Mouse (Mus musculus): ENCODE measurements around the gene Fgfr2. TPM values are rescaled to one million over a fixed set of nuclear protein-coding genes. Genes with fewer than 3 reads are reported as not detected.

The Fgfr2 gene
- polyA plus RNA-seq, 1 experiment from 2014 or later: 81.1 TPM

DNA sequence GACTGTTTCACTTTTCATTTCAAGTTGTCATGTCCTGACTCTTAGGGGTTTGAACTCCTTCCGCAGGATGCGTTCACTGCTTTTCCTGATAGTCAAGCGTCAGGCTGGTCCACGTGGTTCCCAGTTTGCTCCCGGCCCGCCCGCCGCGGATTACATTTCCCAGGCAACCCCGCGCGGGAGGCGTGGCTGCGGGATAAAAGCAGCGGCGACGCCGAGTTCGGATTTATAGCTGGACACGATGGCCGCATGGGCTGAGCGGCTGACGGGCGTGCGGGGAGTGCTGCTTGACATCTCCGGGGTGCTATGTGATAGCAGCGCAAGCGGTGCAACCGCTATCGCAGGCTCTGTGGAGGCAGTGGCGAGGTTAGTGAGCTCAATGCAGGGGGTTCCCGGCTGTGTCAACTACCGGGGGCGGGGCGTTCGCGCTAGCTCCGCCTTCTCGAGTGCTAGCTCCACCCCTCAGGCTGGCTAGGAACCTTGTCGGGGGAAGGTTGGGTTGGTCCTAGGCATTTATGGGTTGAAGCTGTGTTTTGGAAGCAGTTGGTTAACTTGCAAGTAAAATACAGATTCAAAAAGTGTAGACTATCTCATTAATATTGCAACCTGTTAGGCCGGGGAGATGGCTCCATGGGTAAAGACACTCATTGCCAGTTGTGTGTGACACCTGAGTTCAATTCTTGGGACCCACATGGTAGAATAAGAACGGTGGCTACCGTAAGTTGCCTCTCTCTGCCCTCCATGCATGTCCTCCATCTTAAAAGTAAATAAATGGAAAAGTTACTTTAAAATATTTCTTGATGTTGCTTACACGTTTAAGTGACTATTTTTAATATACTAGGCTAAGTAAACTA lies 512.5 kb downstream of the Fgfr2 start, which contains the start of gene Lhpp:
Gene Lhpp (plus strand): TSS at position 171 of the 851 bp plus-strand sequence.
- peak within 1 kb of the TSS; percentile 75 for H3K4me2 ChIP-seq (replicated peaks)
- peaks cover 22% of the 10 kb centered on the region for H3K27me3 ChIP-seq
- H3K36me3 ChIP-seq: no peaks in the 10 kb centered on the region
- H3K4me1 ChIP-seq: peaks cover 9% of the 10 kb centered on the region; the same call in 1 of the 2 replicates
- 8% methylated on average over 44 of the region's 44 CpGs for WGBS
- peak within 1 kb of the TSS; percentile 52; the same call in 1 of the 2 replicates for H3K9ac ChIP-seq
- no peak within 1 kb of the TSS for H3K27ac ChIP-seq
- peak within 1 kb of the TSS; percentile 54 for H3K4me3 ChIP-seq
- H3K9me3 ChIP-seq (replicated peaks): no peaks in the 10 kb centered on the region
- ATAC-seq (ENCODE audit: low FRiP score): peak; percentile 74

DNA sequence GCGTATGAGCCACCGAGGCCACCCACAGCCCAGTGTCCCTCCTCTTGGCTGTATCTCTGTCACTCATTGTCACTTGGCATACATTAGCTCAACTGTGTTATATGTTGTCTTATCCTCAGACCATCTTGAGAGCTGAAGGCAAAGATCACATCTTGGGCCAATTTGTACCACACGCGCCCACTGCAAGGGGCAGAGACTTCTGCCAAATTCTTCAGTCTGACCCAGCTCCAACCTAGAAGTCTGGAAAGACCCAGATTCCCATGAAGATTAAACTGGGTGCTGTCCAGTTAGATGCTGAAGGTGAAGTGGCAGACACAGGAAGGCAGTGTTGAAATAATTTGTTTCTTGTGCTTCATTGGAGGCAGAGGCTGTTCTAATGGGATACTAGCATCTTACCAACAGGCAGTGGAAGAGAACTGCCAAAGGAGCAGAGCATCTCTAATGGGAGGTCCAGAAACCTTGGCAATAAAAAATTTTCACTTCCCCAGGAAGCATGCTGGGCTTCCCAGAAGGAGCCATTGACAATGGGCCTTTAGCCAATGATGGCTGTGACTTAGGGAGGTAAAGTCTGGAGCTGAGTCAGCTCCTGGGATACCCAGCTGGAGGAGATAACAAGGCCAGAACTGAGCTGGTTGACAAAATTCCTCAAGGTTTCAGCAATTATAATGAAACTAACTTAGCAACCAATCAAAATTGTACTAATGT lies 514.7 kb downstream of the Fgfr2 start:
- ATAC-seq (ENCODE audit: low FRiP score): no peak
- 90% methylated on average over 4 of the region's 4 CpGs for WGBS
- no peak overlapping the region for H3K9ac ChIP-seq
- no peaks in the 10 kb centered on the region for H3K9me3 ChIP-seq (replicated peaks)
- no peaks in the 10 kb centered on the region for H3K36me3 ChIP-seq
- peaks cover 25% of the 10 kb centered on the region; the same call in 1 of the 2 replicates for H3K27me3 ChIP-seq
- H3K4me2 ChIP-seq (replicated peaks): no peak overlapping the region
- no peak overlapping the region for H3K27ac ChIP-seq
- 0 out of 2 replicates have a peak, but pooled peaks cover 5% of the 10 kb centered on the region for H3K4me1 ChIP-seq
- H3K4me3 ChIP-seq: no peak overlapping the region

DNA sequence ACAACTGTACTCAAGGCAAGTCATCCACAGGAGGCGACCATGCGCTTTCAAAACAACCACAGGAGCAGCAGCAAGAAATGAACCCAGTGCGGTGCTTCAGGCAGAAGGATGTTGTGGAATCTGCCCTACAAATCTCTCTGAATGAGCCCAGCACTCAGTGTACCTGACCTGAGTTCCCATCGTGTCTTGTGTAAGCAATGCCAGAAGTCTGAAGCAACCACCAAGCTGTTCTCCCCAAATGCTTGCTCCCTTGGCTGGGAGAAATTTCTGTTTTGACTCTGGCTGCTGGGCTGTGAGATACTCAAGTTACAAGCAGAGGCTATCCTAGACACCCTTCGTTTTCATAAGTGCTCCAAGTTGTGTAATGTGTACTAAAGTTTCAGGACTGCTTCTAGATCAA lies 517.5 kb downstream of the Fgfr2 start:
- Histone ChIP-seq H3K4me1 (peaks cover 10% of the 10 kb centered on the region), H3K9ac (no peak overlapping the region), H3K9me3 (replicated peaks) (no peaks in the 10 kb centered on the region), H3K4me3 (no peak overlapping the region), H3K27ac (no peak overlapping the region), H3K27me3 (peaks cover 52% of the 10 kb centered on the region), H3K4me2 (replicated peaks) (no peak overlapping the region), H3K36me3 (no peaks in the 10 kb centered on the region)
- WGBS: 56% methylated on average over 5 of the region's 5 CpGs
- ATAC-seq (ENCODE audit: low FRiP score): no peak

DNA sequence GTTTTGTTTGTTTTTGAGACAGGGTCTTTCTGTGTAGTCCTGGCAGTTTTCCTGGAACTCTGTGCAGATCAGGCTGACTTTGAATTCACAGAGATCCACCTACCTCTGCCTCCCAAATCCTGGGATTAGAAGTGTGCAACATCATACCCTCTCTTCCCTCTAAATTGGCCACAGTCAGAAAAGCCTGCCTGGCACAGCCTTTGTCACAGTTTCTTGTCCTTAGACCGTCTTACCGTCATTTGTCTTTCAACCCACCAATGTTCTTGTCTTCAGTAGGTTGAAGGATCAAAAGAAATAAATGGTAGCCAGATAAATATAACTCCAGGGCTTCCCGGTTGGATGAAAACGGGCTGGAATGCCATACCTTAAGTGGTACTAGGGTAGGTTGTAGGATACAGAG lies 518.4 kb downstream of the Fgfr2 start:
- 90% methylated on average over 4 of the region's 4 CpGs for WGBS
- no peak for ATAC-seq (ENCODE audit: low FRiP score)
- H3K4me2 ChIP-seq (replicated peaks): no peak overlapping the region
- no peak overlapping the region for H3K27ac ChIP-seq
- no peaks in the 10 kb centered on the region for H3K9me3 ChIP-seq (replicated peaks)
- H3K4me3 ChIP-seq: no peak overlapping the region
- peaks cover 61% of the 10 kb centered on the region for H3K27me3 ChIP-seq
- H3K9ac ChIP-seq: no peak overlapping the region
- H3K36me3 ChIP-seq: no peaks in the 10 kb centered on the region
- H3K4me1 ChIP-seq: peaks cover 14% of the 10 kb centered on the region

DNA sequence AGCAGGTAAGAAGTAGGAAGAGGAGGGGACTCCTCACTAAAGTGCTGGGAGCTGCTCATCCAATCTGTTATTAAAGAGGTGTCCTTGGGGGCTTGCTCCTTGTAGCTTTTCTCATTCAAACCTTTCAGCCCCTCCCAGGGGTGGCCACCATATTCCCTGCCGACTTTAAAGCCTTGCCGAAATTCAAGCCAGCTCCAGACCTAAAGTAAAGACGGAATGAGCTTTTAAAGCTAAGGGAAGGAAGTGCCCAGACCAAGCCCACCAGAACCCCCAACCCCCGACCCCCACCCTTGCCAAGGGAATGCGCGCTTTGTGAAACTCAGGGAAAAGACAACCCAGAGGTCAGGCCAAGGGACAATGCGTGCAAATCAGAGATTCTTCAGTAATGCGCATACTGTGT lies 522.2 kb downstream of the Fgfr2 start:
- Histone ChIP-seq H3K4me3 (no peak overlapping the region), H3K36me3 (no peaks in the 10 kb centered on the region), H3K27me3 (peaks cover 83% of the 10 kb centered on the region), H3K9me3 (replicated peaks) (no peaks in the 10 kb centered on the region), H3K27ac (no peak overlapping the region), H3K4me2 (replicated peaks) (no peak overlapping the region), H3K9ac (no peak overlapping the region), H3K4me1 (peaks cover 34% of the 10 kb centered on the region)
- WGBS: 11% methylated on average over 8 of the region's 8 CpGs
- ATAC-seq (ENCODE audit: low FRiP score): no peak

DNA sequence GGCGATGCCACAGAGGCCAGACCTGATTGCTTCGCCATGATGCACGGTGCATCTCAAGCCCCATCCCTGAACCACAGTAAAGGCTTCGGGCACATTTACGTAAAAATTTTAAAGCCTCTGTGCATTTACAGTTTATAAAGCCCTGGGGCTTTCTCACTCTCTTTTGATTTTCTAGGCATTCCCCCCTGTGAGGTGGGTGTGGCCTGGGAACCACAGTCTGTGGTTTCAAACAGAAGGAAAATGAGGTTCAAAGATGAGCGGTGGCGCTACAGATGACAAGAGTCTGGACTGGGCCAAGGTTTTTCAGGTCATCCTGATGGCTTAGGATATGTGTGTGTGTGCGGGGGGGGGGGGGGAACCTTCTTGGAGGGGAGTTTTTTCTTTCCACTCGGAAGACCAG lies 523.1 kb downstream of the Fgfr2 start:
- H3K4me3 ChIP-seq: peak overlapping the region; percentile 37
- H3K36me3 ChIP-seq: no peaks in the 10 kb centered on the region
- H3K9ac ChIP-seq: no peak overlapping the region
- H3K4me2 ChIP-seq (replicated peaks): peak overlapping the region; percentile 76
- ATAC-seq (ENCODE audit: low FRiP score): no peak
- H3K27me3 ChIP-seq: peaks cover 88% of the 10 kb centered on the region
- WGBS: under 1% methylated on average over 9 of the region's 9 CpGs
- H3K27ac ChIP-seq: no peak overlapping the region
- H3K9me3 ChIP-seq (replicated peaks): no peaks in the 10 kb centered on the region
- peaks cover 34% of the 10 kb centered on the region for H3K4me1 ChIP-seq

DNA sequence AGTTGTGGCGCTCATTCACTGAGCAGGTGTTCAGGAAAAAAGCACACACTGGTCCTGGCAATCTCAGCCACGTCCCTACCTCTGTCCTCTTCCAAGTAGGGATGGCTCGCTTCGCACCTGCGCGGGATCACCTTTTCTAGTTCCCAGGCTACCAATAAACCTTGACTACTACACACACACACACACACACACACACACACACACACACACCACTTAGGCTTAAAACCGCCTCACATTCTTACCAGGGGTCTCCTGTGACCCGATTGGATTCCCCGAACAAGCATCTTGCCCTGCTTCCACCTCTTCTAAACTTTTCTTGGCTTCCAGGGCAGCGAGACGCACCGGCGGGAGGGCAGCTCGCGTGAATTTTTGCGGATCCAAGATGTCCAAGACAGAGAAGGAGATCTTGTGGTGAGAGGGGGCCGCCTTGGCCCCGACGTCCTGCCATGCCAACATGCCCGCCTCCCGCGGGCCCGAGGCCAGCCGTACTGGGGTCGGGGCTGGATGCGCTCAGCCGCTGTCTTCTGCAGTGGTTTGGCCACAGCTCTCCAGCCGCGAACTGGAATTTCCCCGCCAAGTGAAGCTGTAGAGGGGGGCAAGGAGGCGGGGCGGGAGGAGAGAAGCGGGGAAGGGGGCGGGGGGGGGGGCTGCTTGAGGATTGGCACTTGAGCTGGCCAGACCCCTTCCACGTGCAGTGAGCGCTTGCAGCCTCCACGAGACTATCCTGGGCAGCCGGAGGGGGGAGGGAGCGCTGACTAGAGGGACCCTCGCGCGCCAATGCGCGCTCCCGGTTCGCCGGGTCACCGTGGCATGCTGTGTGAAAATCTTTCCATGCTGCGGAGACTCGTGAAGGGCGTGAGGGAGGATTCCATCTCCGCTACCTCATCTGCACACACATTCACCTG lies 523.8 kb downstream of the Fgfr2 start, which contains the start of gene Nkx1-2:
Gene Nkx1-2 (minus strand): TSS at position 567 of the 905 bp plus-strand sequence.
- Histone ChIP-seq H3K4me3 (peak within 1 kb of the TSS; percentile 37), H3K4me2 (replicated peaks) (peak within 1 kb of the TSS; percentile 76), H3K9me3 (replicated peaks) (no peaks in the 10 kb centered on the region), H3K27ac (no peak within 1 kb of the TSS), H3K27me3 (peaks cover 93% of the 10 kb centered on the region), H3K36me3 (no peaks in the 10 kb centered on the region), H3K4me1 (peaks cover 34% of the 10 kb centered on the region), H3K9ac (peak within 1 kb of the TSS; percentile 35)
- 1% methylated on average over 50 of the region's 52 CpGs for WGBS
- peak; percentile 47; the same call in 1 of the 2 replicates for ATAC-seq (ENCODE audit: low FRiP score)

DNA sequence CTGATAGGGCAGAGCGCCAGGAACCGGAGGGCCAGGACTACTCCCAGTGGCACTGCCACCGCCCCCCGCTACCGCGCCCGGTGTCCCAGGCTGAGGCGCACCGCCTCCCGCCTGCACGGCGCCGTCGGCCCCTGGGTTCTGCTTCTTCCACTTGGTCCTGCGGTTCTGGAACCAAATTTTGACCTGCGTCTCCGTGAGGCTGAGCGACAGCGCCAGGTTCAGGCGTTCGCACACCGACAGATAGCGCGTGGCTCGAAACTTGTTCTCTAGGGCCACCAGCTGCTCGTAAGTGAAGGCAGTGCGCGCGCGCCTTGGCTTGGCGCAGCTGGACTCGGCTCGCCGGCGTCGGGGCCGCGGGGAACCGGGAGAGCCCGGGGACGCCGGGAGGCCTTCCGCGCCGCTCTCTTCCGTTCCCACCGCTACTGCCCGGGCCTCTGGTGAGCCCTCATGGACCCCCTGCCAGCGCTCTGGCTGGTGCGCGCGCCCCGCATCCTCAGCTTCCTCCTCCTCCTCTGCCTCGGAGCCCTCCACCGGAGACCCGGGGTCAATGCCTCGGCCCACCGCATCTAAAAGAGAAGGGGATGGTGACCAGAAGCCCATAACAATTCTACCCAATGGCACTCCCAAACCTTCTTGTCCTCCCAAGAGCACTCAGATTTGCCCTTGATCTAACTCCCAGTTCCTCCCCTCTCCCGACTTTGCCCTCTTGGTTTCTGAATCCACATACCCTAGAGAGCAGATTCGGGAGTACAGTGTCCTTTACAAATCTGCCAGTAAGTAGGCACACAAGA lies 525.7 kb downstream of the Fgfr2 start:
- no peaks in the 10 kb centered on the region for H3K36me3 ChIP-seq
- peak overlapping the region; percentile 85 for H3K4me2 ChIP-seq (replicated peaks)
- H3K27ac ChIP-seq: peak overlapping the region; percentile 7; the same call in 1 of the 2 replicates
- H3K4me3 ChIP-seq: peak overlapping the region; percentile 44
- H3K4me1 ChIP-seq: peaks cover 34% of the 10 kb centered on the region
- H3K9ac ChIP-seq: peak overlapping the region; percentile 48
- ATAC-seq (ENCODE audit: low FRiP score): peak; percentile 39; the same call in 1 of the 2 replicates
- H3K9me3 ChIP-seq (replicated peaks): no peaks in the 10 kb centered on the region
- under 1% methylated on average over 59 of the region's 60 CpGs for WGBS
- H3K27me3 ChIP-seq: peaks cover 78% of the 10 kb centered on the region

DNA sequence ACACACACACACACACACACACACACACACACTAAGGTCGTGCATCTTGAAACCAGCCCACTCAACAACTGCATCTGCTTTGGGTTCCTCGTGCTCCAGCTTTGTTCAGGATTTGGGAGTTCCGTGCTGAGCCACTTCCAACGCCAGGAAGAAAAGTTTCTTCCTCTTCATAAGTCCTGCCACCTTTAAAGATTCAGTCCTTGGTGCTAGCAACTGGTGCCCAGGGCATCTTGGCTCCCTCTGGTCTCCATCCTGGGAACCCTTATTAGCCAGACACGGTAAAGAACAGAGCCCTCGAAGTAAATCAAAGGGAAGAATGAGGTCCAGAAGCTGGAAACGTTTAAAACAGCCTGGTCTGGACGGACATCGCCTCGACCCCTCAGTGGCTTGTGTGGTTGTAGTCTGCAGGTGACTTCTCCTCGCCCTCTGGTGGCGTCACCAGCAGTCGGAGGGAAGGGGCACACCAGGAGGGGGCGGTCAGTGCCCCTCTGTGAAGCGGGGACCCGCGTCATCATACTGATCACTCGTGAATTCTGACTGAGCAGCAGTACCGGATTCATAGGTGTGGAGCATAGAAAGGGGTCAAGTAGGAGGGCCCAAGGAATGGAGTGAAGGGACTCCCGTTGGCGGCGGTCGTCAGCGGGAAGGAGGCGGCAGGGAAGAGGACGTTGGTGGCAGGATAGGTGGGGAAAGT lies 526.4 kb downstream of the Fgfr2 start:
- Histone ChIP-seq H3K27me3 (peaks cover 71% of the 10 kb centered on the region), H3K27ac (peak overlapping the region; percentile 7; the same call in 1 of the 2 replicates), H3K4me2 (replicated peaks) (peak overlapping the region; percentile 85), H3K4me1 (peaks cover 30% of the 10 kb centered on the region), H3K4me3 (peak overlapping the region; percentile 44), H3K36me3 (no peaks in the 10 kb centered on the region), H3K9ac (peak overlapping the region; percentile 48; the same call in 1 of the 2 replicates), H3K9me3 (replicated peaks) (no peaks in the 10 kb centered on the region)
- WGBS: 10% methylated on average over 26 of the region's 26 CpGs
- ATAC-seq (ENCODE audit: low FRiP score): no peak

DNA sequence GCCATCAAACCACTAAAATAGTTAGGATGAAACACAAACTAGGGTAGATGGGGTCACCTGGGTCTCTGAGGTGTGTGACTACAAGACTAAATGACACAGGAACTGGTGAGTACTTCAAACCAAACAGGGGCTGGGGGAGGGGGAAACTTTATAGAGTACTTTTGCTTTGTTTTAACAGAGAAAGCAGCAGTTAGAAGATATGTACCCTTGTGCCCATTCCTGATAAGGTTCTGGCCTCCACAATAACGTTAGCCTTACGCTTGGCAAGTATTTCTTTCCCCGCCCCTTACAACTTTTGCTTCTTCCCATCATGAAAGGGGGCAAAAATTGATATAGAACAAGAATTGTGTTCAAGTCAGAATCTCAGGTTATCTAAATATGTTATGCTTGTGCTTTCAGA lies 527.4 kb downstream of the Fgfr2 start:
- Histone ChIP-seq H3K9me3 (replicated peaks) (no peaks in the 10 kb centered on the region), H3K9ac (no peak overlapping the region), H3K27ac (no peak overlapping the region), H3K27me3 (peaks cover 62% of the 10 kb centered on the region), H3K4me2 (replicated peaks) (no peak overlapping the region), H3K4me1 (peaks cover 29% of the 10 kb centered on the region), H3K36me3 (no peaks in the 10 kb centered on the region), H3K4me3 (no peak overlapping the region)
- WGBS: 85% methylated on average over 3 of the region's 3 CpGs
- ATAC-seq (ENCODE audit: low FRiP score): no peak

Measured in hindbrain, embryonic 12.5 days (tissue).